Mouse (Mus musculus) spleen, adult 2 months (tissue): ENCODE results near the gene Setd1b. TPM values are rescaled to one million over a fixed set of nuclear protein-coding genes. Genes with fewer than 3 reads are reported as not detected.
"Not testable (repeated sequence)": the region's sequence is repeated elsewhere in the genome, so short reads cannot be mapped to it uniquely, and the experiment has no call there.

ENCODE experiments used
- DNase-seq, 2 experiments: peaks; one replicate each; pipeline versions ENCODE4 v3.0.0 to v3.0.0-alpha.2; 2012 to 2021; ENCODE audit warnings: low spot score in 2 of 2, low read depth in 1 of 2
- H3K27ac ChIP-seq: fragments of 200-500 bp; 2 replicates; pipeline ENCODE4 v1.5.1; 2012; ENCODE audit warnings: low read length, inconsistent platforms; ENCODE audit not compliant: insufficient read depth
- H3K27me3 ChIP-seq: fragments of 200-500 bp; 2 replicates; pipeline ENCODE4 v1.6.1; 2012; ENCODE audit warnings: mild to moderate bottlenecking, moderate library complexity, low read length, inconsistent platforms; ENCODE audit not compliant: control insufficient read depth, insufficient read depth
- H3K36me3 ChIP-seq: fragments of 200-500 bp; 2 replicates; pipeline ENCODE4 v1.6.1; 2012; ENCODE audit warnings: mild to moderate bottlenecking, low read length, inconsistent platforms; ENCODE audit not compliant: control insufficient read depth, insufficient read depth
- H3K4me1 ChIP-seq: fragments of 200-500 bp; 2 replicates; pipeline ENCODE4 v1.6.1; 2011; ENCODE audit warnings: inconsistent platforms; ENCODE audit not compliant: control insufficient read depth, insufficient read depth, insufficient read length
- H3K4me3 ChIP-seq: fragments of 200-500 bp; 2 replicates; pipeline ENCODE4 v1.5.1; 2011; ENCODE audit warnings: mild to moderate bottlenecking, inconsistent platforms; ENCODE audit not compliant: insufficient read depth, insufficient read length; ENCODE audit errors: extremely low read depth
- CTCF ChIP-seq: fragments of 200-500 bp; IDR thresholded peaks from 2 replicates; pipeline ENCODE4 v1.5.1; 2011; ENCODE audit warnings: mild to moderate bottlenecking, inconsistent platforms; ENCODE audit not compliant: insufficient read depth, insufficient read length, insufficient replicate concordance; ENCODE audit errors: extremely low read depth
- POLR2A ChIP-seq: fragments of 200-500 bp; IDR thresholded peaks from 2 replicates; pipeline ENCODE4 v1.6.1; 2011; ENCODE audit warnings: low read depth, low read length, inconsistent platforms
- WGBS: fragments of 180-500 bp; shearing (Covaris S2); methylation state at CpG from one replicate; pipeline ENCODE4 v1.1.7; 2018; 5-methylcytosine and 5-hydroxymethylcytosine counted together
- polyA plus RNA-seq: library from polyadenylated mRNA; depleted of rRNA; stranded (reverse); fragments of >200 nt; gene quantifications from 2 replicates; pipeline ENCODE4 v1.2.3, GENCODE M21; 2012

The Setd1b gene
- polyA plus RNA-seq, 1 experiment = 20.5 TPM

DNA sequence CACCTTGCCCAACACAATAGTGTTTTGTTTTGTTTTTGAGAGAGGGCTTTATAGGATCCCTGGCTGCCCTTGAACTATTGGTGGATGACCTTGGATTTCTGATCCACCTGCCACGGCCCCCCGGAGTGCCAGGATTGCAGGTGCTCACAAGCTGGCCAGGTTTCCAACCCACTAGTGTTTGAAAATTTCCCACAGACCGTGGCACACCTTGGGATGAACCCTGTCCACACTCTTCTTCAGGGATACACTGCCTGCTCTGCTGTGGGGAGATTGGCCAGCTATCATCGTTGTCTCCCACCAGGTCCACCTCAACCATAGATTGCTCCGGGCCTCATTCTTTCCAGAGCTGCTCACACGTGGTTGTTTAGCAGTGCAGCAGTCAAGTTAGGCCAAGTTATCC, 52.9 kb downstream of the Setd1b start:
- no peaks in the 10 kb centered on the region for H3K4me1 ChIP-seq
- no peaks in the 10 kb centered on the region for H3K27me3 ChIP-seq
- no peak for DNase-seq
- H3K36me3 ChIP-seq = no peaks in the 10 kb centered on the region
- no peak overlapping the region for H3K4me3 ChIP-seq
- no peak overlapping the region for H3K27ac ChIP-seq
- 85% methylated on average over 6 of the region's 6 CpGs for WGBS
- TF ChIP-seq POLR2A (no peak), CTCF (no peak)

DNA sequence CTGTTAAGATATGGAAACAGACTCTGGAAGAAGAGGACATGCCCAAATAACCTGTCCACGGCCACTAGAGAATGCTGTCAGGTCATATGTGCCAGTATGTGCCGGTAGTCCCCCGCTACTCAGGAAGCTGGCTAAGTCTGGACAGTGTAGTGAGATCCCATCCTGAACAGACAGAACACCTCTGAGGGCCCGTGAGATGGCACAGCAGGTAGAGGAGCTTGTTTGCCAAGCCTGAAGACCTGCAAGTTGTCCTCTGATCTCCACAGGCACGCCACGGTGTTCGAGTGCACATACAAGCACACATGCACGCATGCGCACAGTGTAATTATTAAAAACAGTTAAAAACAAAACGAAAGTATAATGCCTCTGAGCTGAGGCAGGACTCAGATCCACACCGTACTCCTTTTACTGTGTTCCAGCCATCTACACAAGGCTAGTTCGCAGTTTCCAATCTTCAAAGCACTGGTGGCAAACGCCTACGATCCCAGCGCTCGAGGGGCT, 53.6 kb downstream of the Setd1b start:
- Histone ChIP-seq H3K27ac (no peak overlapping the region), H3K4me3 (no peak overlapping the region), H3K27me3 (no peaks in the 10 kb centered on the region), H3K36me3 (no peaks in the 10 kb centered on the region), H3K4me1 (no peaks in the 10 kb centered on the region)
- DNase-seq = no peak
- TF ChIP-seq POLR2A = no peak
- TF ChIP-seq CTCF = no peak
- 89% methylated on average over 16 of the region's 16 CpGs for WGBS

GRCm38 (mm10) chr5:123196746-123197145, 54.8 kb downstream of the Setd1b start:
- Histone ChIP-seq H3K27ac (no peak overlapping the region), H3K27me3 (no peaks in the 10 kb centered on the region), H3K4me3 (no peak overlapping the region), H3K36me3 (no peaks in the 10 kb centered on the region), H3K4me1 (no peaks in the 10 kb centered on the region)
- no peak for DNase-seq
- 84% methylated on average over 4 of the region's 4 CpGs for WGBS
- TF ChIP-seq CTCF (no peak), POLR2A (no peak)

DNA sequence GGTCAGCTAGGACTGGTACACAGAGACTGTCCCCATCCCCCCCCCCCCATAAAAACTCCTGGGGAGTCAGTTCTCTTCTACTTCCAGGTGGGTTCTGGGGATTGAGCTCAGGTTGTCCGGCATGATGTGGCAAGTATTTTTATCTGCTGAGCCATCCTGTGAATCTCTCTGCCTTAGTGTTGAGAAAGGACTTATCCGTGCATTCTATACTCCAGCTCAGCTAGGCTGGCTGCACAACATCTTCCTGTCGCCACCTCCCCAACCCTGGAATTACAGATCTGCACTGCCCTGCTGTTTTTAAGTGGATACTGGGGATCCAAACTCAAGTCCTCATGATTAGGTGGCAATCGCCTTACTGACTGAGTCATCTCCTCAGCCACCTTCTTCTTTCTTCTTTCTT, 56.5 kb downstream of the Setd1b start:
- Histone ChIP-seq H3K4me3 (no peak overlapping the region), H3K27me3 (no peaks in the 10 kb centered on the region), H3K36me3 (no peaks in the 10 kb centered on the region), H3K4me1 (no peaks in the 10 kb centered on the region), H3K27ac (no peak overlapping the region)
- no peak for DNase-seq
- 93% methylated on average over 4 of the region's 4 CpGs for WGBS
- TF ChIP-seq POLR2A (no peak), CTCF (no peak)

- not testable (repeated sequence) for H3K4me1 ChIP-seq, DNase-seq, H3K27me3 ChIP-seq, H3K4me3 ChIP-seq, H3K27ac ChIP-seq, H3K36me3 ChIP-seq
- WGBS = 84% methylated on average over 6 of the region's 7 CpGs
Observed at GRCm38 (mm10) chr5:123200816-123201522, 59.0 kb downstream of the Setd1b start.

DNA sequence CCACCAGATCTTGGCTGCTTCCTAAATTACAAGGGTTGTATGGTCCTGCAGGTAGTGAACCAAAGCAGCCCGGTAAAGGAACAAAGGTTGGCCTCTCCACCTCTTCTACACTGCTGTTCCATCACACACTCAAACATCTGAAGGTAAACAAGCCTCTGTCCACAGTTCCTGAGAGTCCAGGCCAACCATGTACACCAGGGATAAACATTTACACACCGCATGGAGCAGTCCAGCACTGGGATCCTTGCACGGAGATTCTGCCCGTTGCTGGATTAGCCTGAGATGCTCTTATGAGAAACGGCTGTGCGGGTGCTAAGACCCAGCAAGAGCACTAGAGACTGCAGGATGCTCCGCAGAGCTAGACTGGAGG, 59.5 kb downstream of the Setd1b start:
- Histone ChIP-seq H3K27ac (peak overlapping the region; percentile 5; the same call in 1 of the 2 replicates), H3K4me1 (no peaks in the 10 kb centered on the region), H3K4me3 (no peak overlapping the region), H3K36me3 (no peaks in the 10 kb centered on the region), H3K27me3 (no peaks in the 10 kb centered on the region)
- no peak for TF ChIP-seq CTCF
- no peak for TF ChIP-seq POLR2A
- no peak for DNase-seq
- 89% methylated on average over 7 of the region's 7 CpGs for WGBS

DNA sequence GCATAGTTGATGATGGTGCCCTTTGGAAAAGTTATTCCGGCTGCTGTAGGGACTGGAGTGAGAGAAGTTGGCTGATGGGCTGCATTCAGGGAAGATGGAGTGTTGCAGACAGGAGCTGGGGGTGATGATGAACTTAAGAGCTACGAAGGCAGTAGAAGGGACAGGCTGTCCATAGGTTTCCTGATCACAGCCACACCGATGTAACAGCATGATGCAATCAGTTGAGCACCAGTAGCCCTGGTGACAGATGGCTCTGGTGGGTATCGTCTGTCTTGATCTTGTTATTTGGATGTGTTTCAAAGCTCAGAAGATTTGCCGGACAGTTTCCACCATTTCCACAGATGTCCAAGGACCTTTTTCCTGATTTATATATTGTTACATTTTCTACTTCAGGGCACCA, 60.0 kb downstream of the Setd1b start:
- no peak for DNase-seq
- H3K27me3 ChIP-seq = no peaks in the 10 kb centered on the region
- H3K4me1 ChIP-seq = no peaks in the 10 kb centered on the region
- WGBS = 77% methylated on average over 5 of the region's 5 CpGs
- TF ChIP-seq POLR2A (no peak), CTCF (no peak)
- no peaks in the 10 kb centered on the region for H3K36me3 ChIP-seq
- no peak overlapping the region for H3K4me3 ChIP-seq
- H3K27ac ChIP-seq = no peak overlapping the region

DNA sequence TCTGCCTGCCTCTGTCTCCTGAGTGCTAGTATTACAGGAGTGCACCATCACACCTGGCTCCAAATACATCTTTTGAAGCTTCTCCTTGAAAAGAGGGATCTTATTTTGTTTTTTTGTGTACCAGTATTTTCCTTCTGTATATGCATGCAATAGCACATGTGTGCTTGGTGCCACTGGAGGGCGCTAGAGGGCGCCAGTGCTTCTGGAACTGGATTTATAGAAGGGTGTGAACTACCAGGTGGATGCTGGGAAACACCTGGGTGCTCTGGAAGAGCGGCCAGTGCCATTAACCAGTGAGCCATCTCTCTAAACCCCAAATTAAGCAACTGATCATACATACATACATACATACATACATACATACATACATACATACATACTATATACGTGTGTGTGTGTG, 60.8 kb downstream of the Setd1b start:
- WGBS = 52% methylated on average over 4 of the region's 4 CpGs
- H3K4me1 ChIP-seq, H3K4me3 ChIP-seq, H3K27ac ChIP-seq, H3K27me3 ChIP-seq, DNase-seq, H3K36me3 ChIP-seq: not testable (repeated sequence)

DNA sequence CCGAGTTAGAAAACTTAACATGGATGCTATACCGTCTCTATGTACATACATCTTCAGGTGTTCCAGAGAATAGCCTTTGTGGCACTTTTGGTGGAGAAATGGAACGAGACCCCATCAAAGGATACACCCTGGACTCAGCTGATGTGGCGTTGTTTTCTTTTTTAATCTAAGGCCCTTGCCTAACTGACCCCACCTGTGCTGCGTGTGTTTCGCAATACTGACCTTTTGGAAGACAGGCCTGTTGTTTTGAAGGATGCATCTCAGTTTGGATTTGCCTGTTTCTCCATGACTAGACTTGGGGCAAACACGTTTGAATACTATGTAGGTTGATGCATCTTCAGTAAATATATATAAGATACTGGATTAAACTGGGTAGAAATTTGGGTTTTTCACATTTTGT, 61.6 kb downstream of the Setd1b start:
- not testable (repeated sequence) for DNase-seq, H3K4me1 ChIP-seq, H3K27ac ChIP-seq, H3K27me3 ChIP-seq, H3K4me3 ChIP-seq, H3K36me3 ChIP-seq
- 89% methylated on average over 7 of the region's 7 CpGs for WGBS
